ENCODE assay signal across 10 mouse cellular contexts in genomic region chr5:93027120-93027675, GRCm38 (mm10). TPM values are rescaled to one million over a fixed set of nuclear protein-coding genes. Genes with fewer than 3 reads are reported as not detected.
DNase-seq lines count a peak whose midpoint lies in the region; ATAC-seq and TF ChIP-seq lines count a peak whose summit lies in the region.
"Had no signal": no experiment of that assay in that cellular context is flagged by ENCODE, and none has a peak within 500 bp of the region (broad histone marks: within the 10 kb centered on the region; RNA-seq: fewer than 3 reads in every experiment).

No protein-coding gene starts in this region.

- no peak for ATAC-seq in lung, embryonic 15.5 days (ENCODE audit: borderline replicate concordance, extremely low read depth, low FRiP score, low TSS enrichment)
- no peak for ATAC-seq in intestine, embryonic 15.5 days
- ATAC-seq in hindbrain, postnatal 0 days, result no peak

- no peaks in the 10 kb centered on the region for H3K9me3 ChIP-seq in lung, embryonic 15.5 days
- H3K9me3 ChIP-seq in intestine, embryonic 15.5 days, result no peaks in the 10 kb centered on the region
- no peaks in the 10 kb centered on the region for H3K9me3 ChIP-seq in hindbrain, postnatal 0 days (ENCODE audit: low read length)

- TF ChIP-seq POLR2A in small intestine, adult 2 months (IDR thresholded peaks at IDR 0.05; ENCODE audit: low read depth, low read length), result no peak

- H3K27ac ChIP-seq in lung, embryonic 15.5 days, result peak overlapping the region; percentile 68
- peak overlapping the region; percentile 78 for H3K27ac ChIP-seq in intestine, embryonic 15.5 days
- H3K27ac ChIP-seq in small intestine, adult 2 months (ENCODE audit: insufficient read depth, low read depth, low read length), result peak overlapping the region; percentile 14; the same call in 1 of the 2 replicates
- no peak overlapping the region for H3K27ac ChIP-seq in hindbrain, postnatal 0 days

- H3K36me3 ChIP-seq in lung, embryonic 15.5 days, result no peaks in the 10 kb centered on the region
- H3K36me3 ChIP-seq in intestine, embryonic 15.5 days, result no peaks in the 10 kb centered on the region
- no peaks in the 10 kb centered on the region for H3K36me3 ChIP-seq in small intestine, adult 2 months (ENCODE audit: control insufficient read depth, insufficient read depth, low read length)
- H3K36me3 ChIP-seq in hindbrain, postnatal 0 days (ENCODE audit: insufficient read depth, low read length), result no peaks in the 10 kb centered on the region

- WGBS in lung, embryonic 15.5 days, result 35% methylated on average over 9 of the region's 9 CpGs
- 36% methylated on average over 9 of the region's 9 CpGs for WGBS in intestine, embryonic 15.5 days
- WGBS in small intestine, adult 2 months, result 49% methylated on average over 9 of the region's 9 CpGs
- whole genome bisulfite sequencing in hindbrain, postnatal 0 days, result 58% methylated on average over 9 of the region's 9 CpGs

- TF ChIP-seq CTCF in small intestine, adult 2 months (IDR thresholded peaks at IDR 0.05; ENCODE audit: extremely low read depth, insufficient read length, insufficient replicate concordance, low read depth, low read length), result no peak
- no peak for TF ChIP-seq CTCF in hindbrain, postnatal 0 days (IDR thresholded peaks at IDR 0.05; ENCODE audit: low read depth)

- no peaks in the 10 kb centered on the region for H3K27me3 ChIP-seq in lung, embryonic 15.5 days
- no peaks in the 10 kb centered on the region for H3K27me3 ChIP-seq in intestine, embryonic 15.5 days (replicated peaks)
- H3K27me3 ChIP-seq in small intestine, adult 2 months (ENCODE audit: control insufficient read depth, insufficient read depth, low read length), result no peaks in the 10 kb centered on the region
- H3K27me3 ChIP-seq in hindbrain, postnatal 0 days (ENCODE audit: insufficient read depth, low read length), result no peaks in the 10 kb centered on the region

- H3K4me3 ChIP-seq in lung, embryonic 15.5 days, result no peak overlapping the region
- no peak overlapping the region for H3K4me3 ChIP-seq in intestine, embryonic 15.5 days (replicated peaks)
- H3K4me3 ChIP-seq in small intestine, adult 2 months (ENCODE audit: low read depth, low read length), result no peak overlapping the region
- H3K4me3 ChIP-seq in hindbrain, postnatal 0 days (ENCODE audit: low read length), result no peak overlapping the region

- no peak for DNase-seq in lung, adult 18-20 months
- peak; percentile 35 for DNase-seq in gastrocnemius, postnatal 14 days
- DNase-seq in yolk sac, embryonic 10.5 days (ENCODE audit: low spot score), result no peak
- DNase-seq in cerebellum, adult 11 months, result no peak
- no peak for DNase-seq in hindbrain, postnatal 0 days (ENCODE audit: low spot score)
- DNase-seq: thymus, postnatal 4 days had no signal

- H3K9ac ChIP-seq in lung, embryonic 15.5 days, result no peak overlapping the region
- no peak overlapping the region for H3K9ac ChIP-seq in intestine, embryonic 15.5 days
- no peak overlapping the region for H3K9ac ChIP-seq in hindbrain, postnatal 0 days (replicated peaks; ENCODE audit: low read length)

- peaks cover 37% of the 10 kb centered on the region for H3K4me1 ChIP-seq in lung, embryonic 15.5 days
- peaks cover 32% of the 10 kb centered on the region for H3K4me1 ChIP-seq in intestine, embryonic 15.5 days (replicated peaks)
- H3K4me1 ChIP-seq in small intestine, adult 2 months (ENCODE audit: control insufficient read depth, insufficient read depth, insufficient read length, low read length), result peaks cover 24% of the 10 kb centered on the region
- no peaks in the 10 kb centered on the region for H3K4me1 ChIP-seq in hindbrain, postnatal 0 days (ENCODE audit: insufficient read depth, low read length)

- H3K4me2 ChIP-seq in lung, embryonic 15.5 days, result no peak overlapping the region
- 0 out of 2 replicates have a peak overlapping the region, but pooled peaks have one; percentile 17 for H3K4me2 ChIP-seq in intestine, embryonic 15.5 days (replicated peaks)
- no peak overlapping the region for H3K4me2 ChIP-seq in hindbrain, postnatal 0 days (ENCODE audit: low read depth, low read length)

- intact Hi-C loops in gastrocnemius, postnatal 14 days (cut with DNase I; ENCODE audit: low total_unique reads), result no loop called here

RNA-seq across cellular contexts. Expression of gene Sowahb, which starts 17.6 kb away (rescaled TPM):
- polyA plus RNA-seq in lung, embryonic 15.5 days (2015; fragmentation: Nextera tagmentation; extraction: Ambion mirVana), result 1.5 and 1.7 TPM in 2 replicates
- total RNA-seq in gastrocnemius, postnatal 14 days (2021), result not detected
- polyA plus RNA-seq in intestine, embryonic 15.5 days (2015; fragmentation: Nextera tagmentation; extraction: Ambion mirVana), result 5.8 and 6.1 TPM in 2 replicates
- polyA plus RNA-seq in small intestine, adult 2 months (2012; rRNA removed), result 15.4 and 33.6 TPM in 2 replicates
- 0.10 and 0.25 TPM in 2 replicates for total RNA-seq in hindbrain, postnatal 0 days (2014; rRNA removed)
- polyA plus RNA-seq in hindbrain, postnatal 0 days (2015; fragmentation: Nextera tagmentation; extraction: Ambion mirVana), result 0.04 and 0.08 TPM in 2 replicates
- total RNA-seq: monocyte, adult 5-6 weeks had no signal
